Mouse (Mus musculus): ENCODE measurements at regions not wholly inside any gene's neighbourhood (a gene's known extent, or its start where the extent isn't known, plus 50 kb on each side); places are given as distances from the start of the nearest gene placed in this dataset.

DNA sequence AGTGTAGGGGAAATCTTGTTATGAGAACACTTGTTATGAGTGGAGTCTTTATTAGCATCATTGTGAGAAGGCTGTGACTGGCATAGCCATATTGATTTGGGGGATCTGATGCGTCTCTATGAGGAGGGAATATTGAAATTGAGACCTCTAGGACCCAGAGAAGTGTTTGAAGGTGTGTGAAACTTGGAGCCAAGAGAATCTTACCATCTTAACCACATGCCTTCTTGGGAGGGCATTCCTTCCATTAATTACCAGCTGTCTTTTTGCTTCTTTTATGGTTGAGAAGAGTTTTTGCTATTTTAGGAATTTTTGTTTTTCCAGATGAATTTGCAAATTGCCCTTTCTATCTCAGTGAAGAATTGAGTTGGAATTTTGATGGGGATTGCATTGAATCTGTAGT is 267.2 kb upstream of the A1bg start:
- WGBS: 87% methylated on average over 1 of the region's 1 CpGs
- DNase-seq (ENCODE audit: low spot score) (no peak), ATAC-seq (ENCODE audit: low FRiP score) (no peak)
- Histone ChIP-seq H3K4me3 (ENCODE audit: low read depth, low read length) (no peak overlapping the region), H3K9ac (ENCODE audit: low read depth, low read length) (no peak overlapping the region), H3K4me2 (replicated peaks; ENCODE audit: low read depth, low read length) (no peak overlapping the region), H3K36me3 (ENCODE audit: control insufficient read depth, insufficient read depth, low read length) (no peaks in the 10 kb centered on the region), H3K27ac (ENCODE audit: low read depth, low read length) (no peak overlapping the region), H3K27me3 (ENCODE audit: control insufficient read depth, insufficient read depth, low read length) (no peaks in the 10 kb centered on the region), H3K9me3 (ENCODE audit: control insufficient read depth, low read length) (no peaks in the 10 kb centered on the region), H3K4me1 (replicated peaks; ENCODE audit: control insufficient read depth, insufficient read depth, low read length) (no peaks in the 10 kb centered on the region)

DNA sequence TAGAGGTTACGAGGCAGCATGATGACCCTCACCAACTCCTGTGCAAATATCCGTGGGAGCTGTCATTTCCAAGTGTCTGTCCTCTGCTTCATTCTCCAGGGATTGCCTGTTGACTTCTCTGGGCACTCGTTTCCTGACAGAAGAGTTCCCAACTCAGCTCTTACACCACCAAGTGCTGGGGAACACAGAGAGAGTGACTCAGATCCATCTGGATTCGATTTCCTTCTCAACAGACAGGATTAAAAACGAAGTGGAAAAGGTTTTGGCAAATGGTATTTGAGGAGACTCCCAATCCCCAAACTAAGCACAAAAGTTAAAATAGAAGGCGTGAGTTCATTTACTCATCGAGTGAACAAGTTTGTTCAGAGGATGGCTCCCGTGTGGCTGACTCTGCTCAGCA is 266.7 kb upstream of the A1bg start:
- WGBS: 61% methylated on average over 8 of the region's 8 CpGs
- H3K4me2 ChIP-seq (replicated peaks; ENCODE audit: low read depth, low read length): no peak overlapping the region
- H3K9me3 ChIP-seq (ENCODE audit: control insufficient read depth, low read length): no peaks in the 10 kb centered on the region
- no peak overlapping the region for H3K27ac ChIP-seq (ENCODE audit: low read depth, low read length)
- no peak overlapping the region for H3K9ac ChIP-seq (ENCODE audit: low read depth, low read length)
- H3K36me3 ChIP-seq (ENCODE audit: control insufficient read depth, insufficient read depth, low read length): no peaks in the 10 kb centered on the region
- no peak overlapping the region for H3K4me3 ChIP-seq (ENCODE audit: low read depth, low read length)
- no peaks in the 10 kb centered on the region for H3K4me1 ChIP-seq (replicated peaks; ENCODE audit: control insufficient read depth, insufficient read depth, low read length)
- DNase-seq (ENCODE audit: low spot score) (no peak), ATAC-seq (ENCODE audit: low FRiP score) (no peak)
- no peaks in the 10 kb centered on the region for H3K27me3 ChIP-seq (ENCODE audit: control insufficient read depth, insufficient read depth, low read length)

DNA sequence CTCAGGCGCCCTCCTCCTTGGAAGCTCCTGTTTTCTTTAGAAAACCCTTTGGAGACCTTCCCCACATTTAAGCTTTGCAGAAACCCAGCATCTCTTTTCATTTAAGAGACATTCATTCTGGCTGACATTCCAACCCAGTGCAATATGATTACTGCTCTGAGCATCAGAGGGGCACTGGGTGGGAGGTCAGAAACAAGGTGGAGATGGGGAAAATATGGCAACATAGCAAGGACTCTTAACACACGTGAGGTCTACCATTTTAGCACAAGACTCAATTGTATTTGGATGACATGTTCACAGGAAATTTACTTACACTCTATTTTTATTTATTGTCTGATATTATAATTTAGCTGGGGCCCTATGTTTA is 261.8 kb upstream of the A1bg start:
- no peak overlapping the region for H3K9ac ChIP-seq (ENCODE audit: low read depth, low read length)
- ATAC-seq (ENCODE audit: low FRiP score) (no peak), DNase-seq (ENCODE audit: low spot score) (no peak)
- WGBS: 25% methylated on average over 2 of the region's 2 CpGs
- H3K9me3 ChIP-seq (ENCODE audit: control insufficient read depth, low read length): no peaks in the 10 kb centered on the region
- 0 out of 2 replicates have a peak, but pooled peaks cover 2% of the 10 kb centered on the region for H3K4me1 ChIP-seq (replicated peaks; ENCODE audit: control insufficient read depth, insufficient read depth, low read length)
- H3K27ac ChIP-seq (ENCODE audit: low read depth, low read length): no peak overlapping the region
- H3K4me2 ChIP-seq (replicated peaks; ENCODE audit: low read depth, low read length): no peak overlapping the region
- H3K36me3 ChIP-seq (ENCODE audit: control insufficient read depth, insufficient read depth, low read length): no peaks in the 10 kb centered on the region
- H3K4me3 ChIP-seq (ENCODE audit: low read depth, low read length): no peak overlapping the region
- no peaks in the 10 kb centered on the region for H3K27me3 ChIP-seq (ENCODE audit: control insufficient read depth, insufficient read depth, low read length)

DNA sequence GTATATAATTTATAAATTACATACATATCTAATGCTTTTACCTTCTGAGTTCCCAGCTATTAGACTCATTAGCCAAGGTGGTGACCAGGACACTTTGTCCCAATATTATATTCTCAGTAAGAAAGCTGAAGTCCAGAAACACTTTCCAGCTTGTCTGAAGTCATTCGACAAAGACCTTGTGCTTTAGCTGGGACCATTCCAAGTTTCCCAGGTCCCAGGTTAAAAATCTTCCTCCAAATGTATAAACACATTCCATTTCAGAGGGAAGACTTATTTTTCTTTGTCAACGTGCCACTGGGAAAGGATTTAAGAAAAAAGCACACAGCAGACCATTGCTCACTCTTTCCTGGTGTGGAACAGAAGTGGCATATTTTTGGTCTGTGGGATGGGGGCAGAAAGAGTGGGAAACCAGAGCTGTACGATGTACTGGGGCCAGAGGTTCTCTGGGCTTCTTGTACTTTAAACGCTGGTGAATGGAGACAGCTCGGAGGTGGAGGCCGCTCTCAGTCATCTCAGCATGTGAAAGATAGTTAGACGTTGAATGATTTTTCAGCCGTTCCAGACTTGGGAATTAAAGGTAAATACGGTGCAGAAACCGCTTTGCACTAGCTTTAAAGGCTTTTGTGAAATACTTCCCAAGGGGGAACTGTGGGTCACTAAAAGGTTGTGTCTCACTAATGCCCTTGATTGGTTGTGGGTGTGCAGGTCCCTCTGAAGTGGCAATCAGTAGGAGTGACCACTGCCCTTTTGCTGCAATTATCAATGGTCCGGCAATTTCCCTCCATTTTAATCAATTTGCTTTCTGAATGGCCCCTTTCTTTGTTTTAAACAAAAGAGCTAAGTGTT is 261.2 kb upstream of the A1bg start:
- WGBS: 17% methylated on average over 11 of the region's 11 CpGs
- no peak overlapping the region for H3K4me2 ChIP-seq (replicated peaks; ENCODE audit: low read depth, low read length)
- no peaks in the 10 kb centered on the region for H3K9me3 ChIP-seq (ENCODE audit: control insufficient read depth, low read length)
- DNase-seq (ENCODE audit: low spot score) (peak; percentile 45), ATAC-seq (ENCODE audit: low FRiP score) (peak; percentile 59; the same call in 1 of the 2 replicates)
- H3K36me3 ChIP-seq (ENCODE audit: control insufficient read depth, insufficient read depth, low read length): no peaks in the 10 kb centered on the region
- H3K4me1 ChIP-seq (replicated peaks; ENCODE audit: control insufficient read depth, insufficient read depth, low read length): 0 out of 2 replicates have a peak, but pooled peaks cover 2% of the 10 kb centered on the region
- no peak overlapping the region for H3K9ac ChIP-seq (ENCODE audit: low read depth, low read length)
- H3K4me3 ChIP-seq (ENCODE audit: low read depth, low read length): no peak overlapping the region
- H3K27me3 ChIP-seq (ENCODE audit: control insufficient read depth, insufficient read depth, low read length): no peaks in the 10 kb centered on the region
- H3K27ac ChIP-seq (ENCODE audit: low read depth, low read length): no peak overlapping the region

DNA sequence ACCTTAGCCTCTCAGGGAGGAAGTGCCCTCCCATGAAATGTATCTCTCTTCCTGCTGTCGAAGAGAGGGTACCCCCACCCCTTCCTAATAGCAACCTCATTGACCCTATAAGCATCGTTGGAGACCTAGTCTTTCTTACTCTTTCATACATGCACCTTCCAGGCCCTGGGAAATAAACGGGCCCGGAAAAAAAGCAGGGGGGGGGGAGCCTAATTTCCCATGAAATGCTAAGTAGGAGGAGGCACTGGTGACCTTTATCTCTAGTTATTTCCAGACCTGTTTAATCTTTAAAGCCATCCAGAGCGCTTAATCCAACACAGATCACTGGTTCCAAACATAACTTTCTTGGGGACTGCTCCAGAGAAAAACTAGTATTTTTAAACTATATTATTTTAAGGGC is 260.5 kb upstream of the A1bg start:
- H3K4me3 ChIP-seq (ENCODE audit: low read depth, low read length): no peak overlapping the region
- H3K4me2 ChIP-seq (replicated peaks; ENCODE audit: low read depth, low read length): no peak overlapping the region
- ATAC-seq (ENCODE audit: low FRiP score) (no peak), DNase-seq (ENCODE audit: low spot score) (no peak)
- H3K27me3 ChIP-seq (ENCODE audit: control insufficient read depth, insufficient read depth, low read length): no peaks in the 10 kb centered on the region
- no peaks in the 10 kb centered on the region for H3K9me3 ChIP-seq (ENCODE audit: control insufficient read depth, low read length)
- no peaks in the 10 kb centered on the region for H3K36me3 ChIP-seq (ENCODE audit: control insufficient read depth, insufficient read depth, low read length)
- H3K9ac ChIP-seq (ENCODE audit: low read depth, low read length): no peak overlapping the region
- WGBS: 29% methylated on average over 5 of the region's 5 CpGs
- 0 out of 2 replicates have a peak, but pooled peaks cover 2% of the 10 kb centered on the region for H3K4me1 ChIP-seq (replicated peaks; ENCODE audit: control insufficient read depth, insufficient read depth, low read length)
- H3K27ac ChIP-seq (ENCODE audit: low read depth, low read length): no peak overlapping the region

DNA sequence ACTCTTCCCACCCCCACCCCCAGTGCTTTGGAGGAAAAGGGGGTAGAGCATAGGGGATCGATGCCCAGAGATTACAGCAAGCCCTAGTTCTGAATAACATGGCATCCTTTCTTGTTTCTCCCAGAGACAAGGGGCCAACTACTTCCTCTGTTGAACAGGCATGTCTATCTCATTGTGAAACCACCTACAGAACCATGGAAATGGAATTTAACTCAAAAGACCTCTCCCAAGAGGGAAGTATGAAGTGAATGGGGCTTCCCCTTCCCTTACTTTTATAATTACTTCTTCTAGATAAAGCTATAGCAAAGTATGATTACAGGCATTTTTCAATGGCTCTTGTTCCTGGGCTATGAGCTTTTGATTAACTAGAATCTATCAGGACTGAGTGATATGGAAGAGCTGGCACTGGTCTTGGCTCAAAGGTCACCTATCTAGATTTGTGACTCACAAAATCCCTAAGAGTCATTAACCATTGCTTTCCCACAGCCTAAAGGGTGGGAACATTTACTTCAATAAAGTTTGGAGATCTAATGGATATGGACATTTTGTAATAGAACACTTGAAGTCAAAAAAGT is 246.1 kb upstream of the A1bg start:
- H3K4me2 ChIP-seq (replicated peaks; ENCODE audit: low read depth, low read length): no peak overlapping the region
- no peaks in the 10 kb centered on the region for H3K4me1 ChIP-seq (replicated peaks; ENCODE audit: control insufficient read depth, insufficient read depth, low read length)
- DNase-seq (ENCODE audit: low spot score) (no peak), ATAC-seq (ENCODE audit: low FRiP score) (no peak)
- no peaks in the 10 kb centered on the region for H3K9me3 ChIP-seq (ENCODE audit: control insufficient read depth, low read length)
- 86% methylated on average over 1 of the region's 1 CpGs for WGBS
- H3K27ac ChIP-seq (ENCODE audit: low read depth, low read length): no peak overlapping the region
- no peak overlapping the region for H3K9ac ChIP-seq (ENCODE audit: low read depth, low read length)
- H3K4me3 ChIP-seq (ENCODE audit: low read depth, low read length): no peak overlapping the region
- H3K36me3 ChIP-seq (ENCODE audit: control insufficient read depth, insufficient read depth, low read length): no peaks in the 10 kb centered on the region
- H3K27me3 ChIP-seq (ENCODE audit: control insufficient read depth, insufficient read depth, low read length): no peaks in the 10 kb centered on the region

DNA sequence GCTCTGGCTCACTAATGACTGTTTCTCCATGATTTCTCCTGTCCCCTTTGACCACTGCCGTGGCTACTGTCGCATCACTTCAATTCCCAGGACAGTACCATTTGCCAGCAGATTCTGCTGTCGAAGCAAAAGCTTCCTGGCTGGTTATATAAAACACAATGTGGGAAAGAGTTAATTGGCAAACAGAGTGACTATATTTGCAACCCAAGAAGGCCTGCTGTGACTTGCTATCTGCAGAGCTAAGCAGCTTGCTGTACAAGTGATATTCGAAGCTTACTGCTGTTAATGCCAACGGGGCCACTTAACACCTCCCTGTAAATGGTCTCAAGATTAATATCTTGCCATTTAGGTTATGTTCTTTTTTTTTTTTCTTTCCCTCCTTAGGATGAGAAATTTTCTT is 242.2 kb upstream of the A1bg start:
- Histone ChIP-seq H3K36me3 (ENCODE audit: control insufficient read depth, insufficient read depth, low read length) (no peaks in the 10 kb centered on the region), H3K4me2 (replicated peaks; ENCODE audit: low read depth, low read length) (no peak overlapping the region), H3K9ac (ENCODE audit: low read depth, low read length) (no peak overlapping the region), H3K4me3 (ENCODE audit: low read depth, low read length) (no peak overlapping the region), H3K9me3 (ENCODE audit: control insufficient read depth, low read length) (no peaks in the 10 kb centered on the region), H3K4me1 (replicated peaks; ENCODE audit: control insufficient read depth, insufficient read depth, low read length) (no peaks in the 10 kb centered on the region), H3K27me3 (ENCODE audit: control insufficient read depth, insufficient read depth, low read length) (no peaks in the 10 kb centered on the region), H3K27ac (ENCODE audit: low read depth, low read length) (no peak overlapping the region)
- DNase-seq (ENCODE audit: low spot score) (no peak), ATAC-seq (ENCODE audit: low FRiP score) (no peak)
- WGBS: 54% methylated on average over 5 of the region's 5 CpGs

DNA sequence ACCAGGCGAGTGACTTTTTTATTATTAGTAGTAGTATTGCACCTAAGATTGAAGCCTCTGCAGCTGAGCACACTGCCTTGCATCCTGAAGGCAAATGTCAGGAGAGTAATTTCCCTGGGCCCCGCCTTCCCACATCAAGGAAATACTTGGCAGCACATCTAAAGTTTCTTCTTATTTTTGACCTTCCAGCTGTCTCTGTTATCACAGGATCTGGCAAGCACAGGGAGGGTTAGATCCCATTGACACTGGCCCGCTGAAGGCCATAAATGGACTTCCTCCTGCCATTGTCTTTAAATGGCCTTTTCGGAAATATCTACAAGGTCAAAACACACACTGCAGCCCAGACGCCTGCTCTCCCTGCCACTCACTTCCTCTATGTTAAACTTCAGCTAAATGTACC is 238.6 kb upstream of the A1bg start:
- Histone ChIP-seq H3K4me2 (replicated peaks; ENCODE audit: low read depth, low read length) (no peak overlapping the region), H3K27me3 (ENCODE audit: control insufficient read depth, insufficient read depth, low read length) (no peaks in the 10 kb centered on the region; the same call in 1 of the 2 replicates), H3K9me3 (ENCODE audit: control insufficient read depth, low read length) (no peaks in the 10 kb centered on the region), H3K27ac (ENCODE audit: low read depth, low read length) (no peak overlapping the region), H3K4me1 (replicated peaks; ENCODE audit: control insufficient read depth, insufficient read depth, low read length) (no peaks in the 10 kb centered on the region), H3K4me3 (ENCODE audit: low read depth, low read length) (no peak overlapping the region), H3K9ac (ENCODE audit: low read depth, low read length) (no peak overlapping the region), H3K36me3 (ENCODE audit: control insufficient read depth, insufficient read depth, low read length) (no peaks in the 10 kb centered on the region)
- 75% methylated on average over 5 of the region's 5 CpGs for WGBS
- ATAC-seq (ENCODE audit: low FRiP score) (no peak), DNase-seq (ENCODE audit: low spot score) (no peak)

DNA sequence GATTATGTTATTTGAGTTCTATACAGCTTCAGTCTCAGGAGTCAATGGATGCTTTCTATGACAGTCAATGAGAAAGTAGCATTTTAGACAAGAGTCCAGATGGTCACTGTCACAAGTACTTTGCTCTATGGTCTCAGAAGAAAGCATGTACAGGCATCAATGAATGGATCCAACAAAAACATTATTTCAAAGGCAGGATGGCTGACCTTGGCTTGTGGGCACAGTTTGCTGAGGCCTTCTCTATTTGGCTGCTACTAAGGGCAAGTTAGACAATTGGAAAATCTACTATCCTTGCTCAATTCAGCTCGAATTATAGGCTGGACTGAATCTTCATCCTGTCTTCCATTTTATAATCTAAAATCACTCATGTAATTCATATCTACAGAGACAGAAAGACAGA is 237.9 kb upstream of the A1bg start:
- no peak for DNase-seq (ENCODE audit: low spot score)
- Histone ChIP-seq H3K9ac (ENCODE audit: low read depth, low read length) (no peak overlapping the region), H3K9me3 (ENCODE audit: control insufficient read depth, low read length) (no peaks in the 10 kb centered on the region), H3K27ac (ENCODE audit: low read depth, low read length) (no peak overlapping the region), H3K4me1 (replicated peaks; ENCODE audit: control insufficient read depth, insufficient read depth, low read length) (no peaks in the 10 kb centered on the region), H3K27me3 (ENCODE audit: control insufficient read depth, insufficient read depth, low read length) (no peaks in the 10 kb centered on the region; the same call in 1 of the 2 replicates), H3K4me3 (ENCODE audit: low read depth, low read length) (no peak overlapping the region), H3K4me2 (replicated peaks; ENCODE audit: low read depth, low read length) (no peak overlapping the region), H3K36me3 (ENCODE audit: control insufficient read depth, insufficient read depth, low read length) (no peaks in the 10 kb centered on the region)
- no peak for ATAC-seq (ENCODE audit: low FRiP score)
- WGBS: 83% methylated on average over 1 of the region's 1 CpGs
